Mouse (Mus musculus): ENCODE data around the gene Sel1l3.

Gene Sel1l3

DNA sequence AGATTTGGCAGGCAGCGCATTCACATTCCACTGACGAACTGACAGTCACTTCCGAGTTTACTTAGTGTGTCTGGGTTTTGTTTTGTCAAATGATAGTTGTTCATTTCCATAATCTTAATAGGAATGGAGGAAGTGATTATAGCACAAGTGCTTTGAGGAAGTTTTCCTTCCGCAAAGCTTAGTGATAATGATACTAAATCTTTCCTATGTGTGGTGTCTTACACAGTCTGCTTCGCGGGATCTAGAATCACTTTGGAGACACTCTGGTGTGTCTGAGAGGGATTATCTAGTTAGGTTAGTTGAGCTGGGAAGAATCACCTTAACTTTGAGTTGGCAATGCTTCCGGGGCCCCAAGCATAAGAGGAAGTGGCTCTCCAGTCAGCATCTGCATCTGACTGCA, 126.3 kb downstream of the Sel1l3 start:
- DNase-seq (ENCODE audit: low spot score) = no peak

DNA sequence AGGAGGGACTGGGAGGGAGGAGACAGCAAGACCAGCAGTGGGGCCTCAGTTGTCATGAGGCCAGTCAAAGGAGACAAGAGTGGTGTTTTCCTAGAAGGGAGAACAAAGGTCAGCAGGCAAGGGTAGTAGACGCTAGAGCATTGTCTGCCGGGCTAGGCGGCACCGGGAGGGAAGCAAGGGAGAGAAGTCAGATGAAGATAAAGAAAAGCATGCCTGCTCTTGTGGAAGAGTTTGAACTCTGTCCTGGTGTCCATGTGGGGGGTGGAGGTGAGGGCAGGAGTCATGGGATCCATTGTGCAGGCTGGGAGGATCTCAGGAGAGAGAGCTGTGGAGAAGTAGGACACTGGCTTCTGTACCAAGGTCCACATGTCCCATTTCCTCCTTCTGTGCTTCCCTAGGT, 135.3 kb downstream of the Sel1l3 start:
- DNase-seq (ENCODE audit: low spot score) = no peak

- no peak for DNase-seq (ENCODE audit: low spot score)
Observed at GRCm38 (mm10) chr5:53074553-53074952, 139.2 kb downstream of the Sel1l3 start.

DNA sequence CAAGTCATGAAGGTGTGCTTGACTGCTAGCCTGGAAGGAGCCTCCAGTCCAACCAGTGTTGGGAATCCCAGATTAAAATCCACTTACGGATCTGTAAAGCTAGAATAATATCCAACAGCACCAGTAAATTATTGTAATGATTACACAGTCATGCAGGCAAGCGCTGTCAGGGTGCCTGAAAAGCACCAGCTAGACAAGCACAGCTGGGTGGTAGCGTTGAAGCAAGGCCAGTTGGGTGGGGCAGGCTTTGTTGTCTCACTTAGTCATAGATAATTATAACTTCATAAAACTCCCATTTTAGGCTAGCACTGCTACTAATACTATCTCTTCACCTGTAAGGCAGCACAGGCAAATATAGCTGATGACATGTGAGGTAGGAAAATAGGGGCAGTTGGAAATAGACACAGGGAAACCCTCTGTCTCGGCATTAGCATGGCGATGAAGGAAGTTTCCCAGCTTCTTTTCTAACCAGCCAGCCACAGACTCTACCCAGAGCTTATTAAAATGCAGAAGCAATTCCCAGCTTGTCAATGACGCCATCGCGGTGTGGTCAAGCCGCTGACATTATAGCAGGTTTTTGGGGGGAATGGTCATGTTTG, 152.1 kb downstream of the Sel1l3 start:
- DNase-seq (ENCODE audit: low spot score) = no peak
